Mouse (Mus musculus) gastrocnemius, postnatal 25 days (tissue): Measurements from ENCODE around the gene Gnao1. TPM values are rescaled to one million over a fixed set of nuclear protein-coding genes. Genes with fewer than 3 reads are reported as not detected.
A peak's percentile ranks its signal among the peaks of the same experiment; 100 is the strongest.

Experiments
- DNase-seq: peaks from one replicate; pipeline ENCODE4 v3.0.0; 2022
- total RNA-seq, 2 experiments: library from RNA; stranded (reverse); gene quantifications; 1 replicate in 1 of 2; 2 replicates in 1 of 2; pipeline ENCODE4 v1.2.3; 2021

Gnao1 gene
- total RNA-seq, 2 experiments from 2014 or later: 9.7 to 10.7 TPM

GRCm38 (mm10) chr8:93896841-93897551 lies 87.2 kb downstream of the Gnao1 start:
- DNase-seq: no peak

GRCm38 (mm10) chr8:93898570-93898969 lies 88.8 kb downstream of the Gnao1 start:
- no peak for DNase-seq

GRCm38 (mm10) chr8:93902040-93902439 lies 92.3 kb downstream of the Gnao1 start:
- DNase-seq: no peak

- no peak for DNase-seq
Observed at GRCm38 (mm10) chr8:93906961-93907360, 97.2 kb downstream of the Gnao1 start.

- no peak for DNase-seq
Observed at GRCm38 (mm10) chr8:93907987-93908441, 98.2 kb downstream of the Gnao1 start.

DNA sequence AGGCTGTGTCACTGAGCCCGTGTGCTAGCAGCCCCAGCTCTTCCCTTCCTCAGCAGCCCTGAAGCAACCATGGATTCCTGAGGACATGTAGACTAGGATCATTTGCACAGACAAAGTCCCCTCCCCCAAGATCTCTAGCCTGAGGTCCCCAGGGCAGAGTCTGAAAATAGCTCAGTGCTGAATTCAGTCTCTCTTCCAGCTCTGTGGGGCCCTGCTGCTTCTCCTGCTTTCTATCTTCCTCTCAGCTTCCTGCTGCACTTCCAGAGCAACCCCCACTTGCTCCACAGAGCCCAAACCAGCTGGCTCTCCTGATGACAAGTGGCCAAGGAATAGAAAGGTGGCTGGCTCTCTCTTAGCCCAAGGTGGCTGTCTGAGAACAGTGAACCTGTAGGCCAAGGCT lies 98.8 kb downstream of the Gnao1 start:
- DNase-seq: peak; percentile 28

GRCm38 (mm10) chr8:93911715-93912555 lies 102.2 kb downstream of the Gnao1 start:
- DNase-seq: no peak

DNA sequence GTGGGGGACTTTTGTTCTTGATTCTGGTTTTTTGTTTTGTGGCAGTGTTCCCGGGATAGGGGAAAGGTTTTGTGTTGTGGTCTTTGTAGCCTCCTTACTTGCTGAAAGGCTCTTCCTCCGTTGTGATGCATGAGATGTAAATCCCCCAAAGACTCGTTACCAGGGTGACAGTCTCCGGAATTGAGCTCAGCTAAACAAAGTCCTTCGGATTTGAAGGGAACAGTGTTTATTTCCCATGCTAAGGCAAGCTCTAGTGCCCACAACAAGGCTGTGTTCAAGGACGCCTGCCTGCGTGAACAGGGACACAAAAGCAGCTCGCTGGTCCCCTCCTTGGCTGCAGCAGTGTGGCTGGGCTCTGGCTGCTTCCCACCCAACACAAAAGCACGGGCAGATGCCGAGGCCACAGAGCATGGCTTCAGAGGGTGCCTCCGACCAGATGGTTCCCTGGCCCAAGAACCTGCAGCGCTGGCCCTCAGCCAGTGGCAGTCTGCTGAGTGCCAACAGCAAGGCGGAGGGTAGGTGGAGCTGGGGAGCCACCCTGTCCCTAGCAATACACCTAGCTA lies 108.2 kb downstream of the Gnao1 start:
- DNase-seq: no peak

GRCm38 (mm10) chr8:93918580-93918979 lies 108.8 kb downstream of the Gnao1 start:
- no peak for DNase-seq

DNA sequence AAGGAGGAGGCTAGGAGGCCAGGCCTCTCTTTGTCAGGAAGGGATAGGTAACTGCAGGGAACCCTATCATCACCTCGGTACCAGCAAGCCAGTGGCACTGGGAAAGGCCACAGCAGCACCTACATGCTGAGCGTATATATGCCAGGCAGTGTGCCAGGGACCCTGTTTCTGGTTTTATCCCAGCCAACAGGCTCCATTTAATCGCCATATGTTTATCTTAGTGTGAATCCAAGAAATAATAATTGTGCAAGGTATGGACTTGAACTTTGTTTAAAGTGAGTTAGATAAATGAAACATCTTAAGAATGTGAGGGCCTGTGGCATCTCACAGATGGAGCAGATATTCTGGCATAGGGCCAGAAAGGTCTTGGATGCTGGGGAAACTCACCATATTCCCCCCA lies 109.7 kb downstream of the Gnao1 start:
- DNase-seq: no peak

- no peak for DNase-seq
Observed at GRCm38 (mm10) chr8:93919916-93920589, 110.3 kb downstream of the Gnao1 start.

GRCm38 (mm10) chr8:93920590-93920948 lies 110.8 kb downstream of the Gnao1 start:
- DNase-seq: no peak

GRCm38 (mm10) chr8:93923897-93924334 lies 114.2 kb downstream of the Gnao1 start:
- DNase-seq: peak; percentile 61

DNA sequence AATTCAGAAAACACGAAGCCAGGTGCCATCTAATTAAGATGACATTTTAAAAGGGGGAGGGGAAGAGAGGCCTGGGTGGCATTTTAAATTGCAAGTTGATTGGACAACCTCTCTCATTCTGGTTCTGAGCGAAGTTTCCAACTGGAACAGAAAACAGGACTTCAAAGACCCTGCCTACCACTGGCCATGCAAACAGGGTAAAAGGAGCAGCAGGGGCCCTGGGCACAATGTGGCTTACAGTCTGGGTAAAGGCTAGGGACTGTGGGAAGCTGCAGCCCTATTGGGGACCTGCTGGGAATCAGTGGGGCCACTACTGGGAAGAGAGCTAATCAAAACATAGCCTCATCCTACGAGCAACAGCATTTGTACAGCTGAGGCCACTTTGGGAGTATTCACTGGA lies 115.7 kb downstream of the Gnao1 start:
- DNase-seq: no peak

DNA sequence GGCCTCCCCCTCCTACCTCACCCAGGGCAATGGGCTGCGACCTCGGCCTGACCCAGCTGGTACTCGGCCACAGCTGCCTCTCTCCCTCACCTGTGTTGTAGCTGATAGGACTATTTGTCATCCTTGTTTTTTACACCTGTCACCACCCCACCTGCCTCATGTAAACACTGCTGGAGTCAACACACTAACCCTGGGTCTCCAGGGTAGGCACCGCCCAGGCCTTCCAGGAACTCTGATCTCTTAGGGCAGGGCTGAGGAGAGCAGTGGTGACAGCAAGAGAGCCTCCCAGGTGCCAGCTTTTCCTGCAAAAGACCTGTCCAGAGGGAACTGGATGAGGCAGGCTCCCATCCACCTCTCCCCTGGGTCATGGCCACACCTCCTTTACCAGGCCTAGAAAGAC lies 119.5 kb downstream of the Gnao1 start:
- no peak for DNase-seq

- no peak for DNase-seq
Observed at GRCm38 (mm10) chr8:93931336-93931735, 121.6 kb downstream of the Gnao1 start.

DNA sequence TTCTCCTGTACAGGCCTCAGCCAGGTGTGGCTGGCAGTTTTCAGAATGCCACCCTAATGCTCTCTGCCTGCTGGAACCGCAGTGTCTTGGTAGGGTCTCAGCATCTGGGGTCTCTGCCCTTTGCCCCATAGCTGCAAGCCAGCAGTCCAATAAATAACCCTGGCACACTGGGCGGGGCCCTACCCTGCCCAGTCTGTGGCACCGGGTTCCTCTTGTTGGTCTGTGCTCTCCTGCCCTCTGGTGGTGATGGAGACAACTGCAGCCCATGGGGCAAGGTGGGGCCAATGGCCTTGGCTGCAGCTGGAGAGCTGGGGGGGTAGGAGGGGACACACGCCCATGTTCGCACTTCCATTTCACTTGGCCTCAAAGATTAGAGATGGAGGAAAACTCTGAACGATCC lies 123.1 kb downstream of the Gnao1 start:
- DNase-seq: peak; percentile 56

GRCm38 (mm10) chr8:93933288-93933687 lies 123.5 kb downstream of the Gnao1 start:
- DNase-seq: no peak

- no peak for DNase-seq
Observed at GRCm38 (mm10) chr8:93938193-93938592, 128.4 kb downstream of the Gnao1 start.

DNA sequence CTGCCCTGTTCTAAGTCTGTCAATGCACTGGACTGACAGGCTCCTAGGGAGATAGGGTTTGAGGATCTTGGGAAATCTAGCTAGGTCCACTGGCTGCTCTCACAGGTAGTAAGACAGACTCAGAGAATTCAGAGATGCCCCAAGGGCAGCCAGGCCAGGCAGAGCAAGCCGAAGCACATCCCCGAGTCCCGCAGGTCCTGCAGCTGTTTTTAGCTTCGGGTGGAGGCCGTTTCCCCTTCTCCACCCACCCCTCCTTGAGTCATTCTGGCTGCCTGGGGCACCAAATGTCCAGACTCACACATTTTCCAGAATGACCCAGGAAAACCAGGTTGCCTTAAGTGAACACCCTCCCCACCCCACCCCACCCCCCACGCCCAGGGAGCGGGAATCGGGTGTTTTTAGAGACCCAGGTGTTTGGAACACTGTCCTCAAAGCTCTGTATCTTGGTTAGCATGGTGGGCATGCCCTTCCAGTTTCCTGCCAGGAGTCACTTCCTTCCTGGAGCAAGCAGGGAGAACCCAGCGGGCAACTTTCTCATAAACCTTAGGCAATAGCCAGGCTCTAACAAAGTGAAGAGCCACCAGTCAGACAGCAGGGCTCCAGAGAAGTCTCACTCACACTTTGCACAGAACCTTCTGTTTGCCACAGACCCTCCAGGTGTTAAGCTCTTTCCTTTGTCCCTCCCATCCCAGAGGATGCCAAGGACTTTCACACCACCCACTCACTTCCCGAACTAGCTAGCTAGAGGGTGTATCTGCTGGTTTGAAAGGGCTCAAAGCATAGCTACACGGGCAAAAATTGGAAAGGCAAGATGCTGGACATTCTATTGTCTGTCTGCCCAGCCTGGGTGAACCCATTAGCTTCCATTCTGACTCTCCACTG lies 131.0 kb downstream of the Gnao1 start:
- no peak for DNase-seq

- DNase-seq: no peak
Observed at GRCm38 (mm10) chr8:93941636-93942054, 131.9 kb downstream of the Gnao1 start.
